ENCODE assay signal across 10 mouse cellular contexts in genomic region chr3:31769193-31769592, GRCm38 (mm10).
A peak's percentile ranks its signal among the peaks of the same experiment; 100 is the strongest.
DNase-seq lines count a peak whose midpoint lies in the region; ATAC-seq and TF ChIP-seq lines count a peak whose summit lies in the region.
"Had no signal": no experiment of that assay in that cellular context is flagged by ENCODE, and none has a peak within 500 bp of the region (broad histone marks: within the 10 kb centered on the region; RNA-seq: fewer than 3 reads in every experiment).

No protein-coding gene starts in this region.

- H3K4me3 ChIP-seq in heart, postnatal 0 days (ENCODE audit: low read depth, low read length), result no peak overlapping the region
- H3K4me3 ChIP-seq in lung, postnatal 0 days (ENCODE audit: low read depth, low read length), result no peak overlapping the region
- H3K4me3 ChIP-seq in neural tube, embryonic 15.5 days (replicated peaks), result no peak overlapping the region
- H3K4me3 ChIP-seq: heart, embryonic 12.5 days; midbrain, embryonic 12.5 days had no signal

- no peak overlapping the region for H3K4me2 ChIP-seq in heart, postnatal 0 days (ENCODE audit: low read depth, low read length)
- H3K4me2 ChIP-seq in lung, postnatal 0 days (replicated peaks; ENCODE audit: low read depth, low read length), result no peak overlapping the region
- no peak overlapping the region for H3K4me2 ChIP-seq in neural tube, embryonic 15.5 days
- H3K4me2 ChIP-seq: heart, embryonic 12.5 days; midbrain, embryonic 12.5 days had no signal

- intact Hi-C loops in heart, postnatal 25 days (cut with DNase I), result no loop called here

- no peaks in the 10 kb centered on the region for H3K4me1 ChIP-seq in heart, postnatal 0 days (ENCODE audit: control insufficient read depth, insufficient read depth)
- H3K4me1 ChIP-seq in lung, postnatal 0 days (ENCODE audit: insufficient read depth, low read depth, low read length), result no peaks in the 10 kb centered on the region
- no peaks in the 10 kb centered on the region for H3K4me1 ChIP-seq in neural tube, embryonic 15.5 days
- H3K4me1 ChIP-seq: heart, embryonic 12.5 days; midbrain, embryonic 12.5 days had no signal

- no peaks in the 10 kb centered on the region for H3K36me3 ChIP-seq in heart, postnatal 0 days (replicated peaks; ENCODE audit: control insufficient read depth, insufficient read depth, low read length)
- no peaks in the 10 kb centered on the region for H3K36me3 ChIP-seq in lung, postnatal 0 days (ENCODE audit: insufficient read depth, low read length)
- no peaks in the 10 kb centered on the region for H3K36me3 ChIP-seq in neural tube, embryonic 15.5 days
- H3K36me3 ChIP-seq: heart, embryonic 12.5 days; midbrain, embryonic 12.5 days had no signal

- H3K9me3 ChIP-seq in heart, postnatal 0 days (replicated peaks; ENCODE audit: control insufficient read depth, low read length), result no peaks in the 10 kb centered on the region
- H3K9me3 ChIP-seq in lung, postnatal 0 days (ENCODE audit: low read length), result no peaks in the 10 kb centered on the region
- H3K9me3 ChIP-seq in neural tube, embryonic 15.5 days (replicated peaks), result no peaks in the 10 kb centered on the region
- H3K9me3 ChIP-seq: heart, embryonic 12.5 days; midbrain, embryonic 12.5 days had no signal

- H3K27me3 ChIP-seq in heart, postnatal 0 days (ENCODE audit: control insufficient read depth, insufficient read depth, low read length), result no peaks in the 10 kb centered on the region
- no peaks in the 10 kb centered on the region for H3K27me3 ChIP-seq in lung, postnatal 0 days (replicated peaks; ENCODE audit: insufficient read depth, low read length)
- no peaks in the 10 kb centered on the region for H3K27me3 ChIP-seq in neural tube, embryonic 15.5 days (replicated peaks)
- H3K27me3 ChIP-seq: heart, embryonic 12.5 days; midbrain, embryonic 12.5 days had no signal

- TF ChIP-seq EP300 in heart, postnatal 0 days (IDR thresholded peaks at IDR 0.05; ENCODE audit: low read depth), result no peak
- no peak for TF ChIP-seq EP300 in lung, postnatal 0 days (IDR thresholded peaks at IDR 0.05)

- DNase-seq in heart, postnatal 0 days (ENCODE audit: low spot score), result peak; percentile 9
- no peak for DNase-seq in heart, postnatal 25 days (ENCODE audit: low spot score)
- DNase-seq in lung, postnatal 0 days (ENCODE audit: low spot score), result peak; percentile 9
- no peak for DNase-seq in lung, postnatal 25 days (ENCODE audit: low spot score)
- DNase-seq in adipocyte (ENCODE audit: low spot score), result peak; percentile 3
- no peak for DNase-seq in spleen, postnatal 4 days (ENCODE audit: low spot score in 2 of 2)
- DNase-seq in ovary, postnatal 14 days (ENCODE audit: low spot score), result no peak

- TF ChIP-seq CTCF in heart, postnatal 0 days (IDR thresholded peaks at IDR 0.05; ENCODE audit: low read depth), result peak; percentile 43
- peak; percentile 44 for TF ChIP-seq CTCF in lung, postnatal 0 days (IDR thresholded peaks at IDR 0.05)

- 81% methylated on average over 1 of the region's 1 CpGs for WGBS in heart, postnatal 0 days
- 91% methylated on average over 1 of the region's 1 CpGs for WGBS in lung, postnatal 0 days
- 98% methylated on average over 1 of the region's 1 CpGs for WGBS in neural tube, embryonic 15.5 days

- no peak for ATAC-seq in heart, postnatal 0 days (ENCODE audit: insufficient read depth, low read depth)
- no peak for ATAC-seq in lung, postnatal 0 days
- peak; percentile 69; the same call in 1 of the 2 replicates for ATAC-seq in neural tube, embryonic 15.5 days (ENCODE audit: low FRiP score)

- no peak overlapping the region for H3K9ac ChIP-seq in heart, postnatal 0 days (replicated peaks; ENCODE audit: low read depth, low read length)
- H3K9ac ChIP-seq in lung, postnatal 0 days (replicated peaks; ENCODE audit: low read depth), result no peak overlapping the region
- no peak overlapping the region for H3K9ac ChIP-seq in neural tube, embryonic 15.5 days (replicated peaks)
- H3K9ac ChIP-seq: heart, embryonic 12.5 days; midbrain, embryonic 12.5 days had no signal

- H3K27ac ChIP-seq in heart, postnatal 0 days (ENCODE audit: low read depth), result no peak overlapping the region
- no peak overlapping the region for H3K27ac ChIP-seq in lung, postnatal 0 days (ENCODE audit: low read length)
- no peak overlapping the region for H3K27ac ChIP-seq in neural tube, embryonic 15.5 days (replicated peaks)
- H3K27ac ChIP-seq: midbrain, embryonic 12.5 days had no signal

Comparison
In these comparisons a context has a peak if more than half of its experiments do, and no peak if none do; other contexts are left out.
1. DNase-seq: peak in heart, postnatal 0 days (single experiment), lung, postnatal 0 days (single experiment) and adipocyte (single experiment); none in heart, postnatal 25 days (single experiment), lung, postnatal 25 days (single experiment), spleen, postnatal 4 days (0 of 2) and ovary, postnatal 14 days (single experiment).